Mouse (Mus musculus) stomach, embryonic 16.5 days (tissue): ENCODE measurements around the gene 4930455H04Rik. TPM values are rescaled to one million over a fixed set of nuclear protein-coding genes. Genes with fewer than 3 reads are reported as not detected.
A peak's percentile ranks its signal among the peaks of the same experiment; 100 is the strongest.

Source experiments
- ATAC-seq: fragments of 200-750 bp; cut with Nextera tagmentation; 2 replicates; pipeline ENCODE4 v1.8.0; 2017; ENCODE audit warnings: moderate number of reproducible peaks, moderate TSS enrichment; ENCODE audit not compliant: insufficient read depth, low FRiP score
- H3K27ac ChIP-seq: fragments of 300-500 bp; sonication (generic); 2 replicates; pipeline ENCODE4 v1.5.1; 2014; ENCODE audit warnings: low read length
- H3K27me3 ChIP-seq: fragments of 300-500 bp; sonication (generic); 2 replicates; pipeline ENCODE4 v1.6.1; 2014; ENCODE audit warnings: low read length, control low read depth, mixed read lengths; ENCODE audit not compliant: control insufficient read depth, insufficient read depth
- H3K36me3 ChIP-seq: fragments of 300-500 bp; sonication (generic); 2 replicates; pipeline ENCODE4 v1.6.1; 2014; ENCODE audit warnings: low read length; ENCODE audit not compliant: control insufficient read depth, insufficient read depth
- H3K4me1 ChIP-seq: fragments of 300-500 bp; sonication (generic); 2 replicates; pipeline ENCODE4 v1.6.1; 2014; ENCODE audit warnings: low read length, control low read depth, mixed read lengths; ENCODE audit not compliant: control insufficient read depth, insufficient read depth
- H3K4me2 ChIP-seq: fragments of 300-500 bp; sonication (generic); 2 replicates; pipeline ENCODE4 v1.6.1; 2014; ENCODE audit warnings: low read depth, low read length, mixed read lengths
- H3K4me3 ChIP-seq: fragments of 300-500 bp; sonication (generic); replicated peaks from 2 replicates; pipeline ENCODE4 v1.5.1; 2014; ENCODE audit warnings: mild to moderate bottlenecking, low read length
- H3K9ac ChIP-seq: fragments of 300-500 bp; sonication (generic); 2 replicates; pipeline ENCODE4 v1.6.1; 2014; ENCODE audit warnings: low read length
- H3K9me3 ChIP-seq: fragments of 300-500 bp; sonication (generic); replicated peaks from 2 replicates; pipeline ENCODE4 v1.6.1; 2016; ENCODE audit warnings: low read length, control low read depth; ENCODE audit not compliant: control insufficient read depth
- WGBS: fragments of 180-500 bp; shearing (Covaris S2); extraction: QIAGEN DNeasy Blood & Tissue Kit; methylation state at CpG from one replicate; pipeline ENCODE4 v1.1.7; 2014; 5-methylcytosine and 5-hydroxymethylcytosine counted together
- polyA plus RNA-seq: library from polyadenylated mRNA; unstranded; fragments of >200 nt; fragmentation: Nextera tagmentation; extraction: Ambion mirVana; gene quantifications from 2 replicates; pipeline ENCODE4 v1.2.1, GENCODE M21; 2015

4930455H04Rik gene
- polyA plus RNA-seq, result not detected in 2 replicates

DNA sequence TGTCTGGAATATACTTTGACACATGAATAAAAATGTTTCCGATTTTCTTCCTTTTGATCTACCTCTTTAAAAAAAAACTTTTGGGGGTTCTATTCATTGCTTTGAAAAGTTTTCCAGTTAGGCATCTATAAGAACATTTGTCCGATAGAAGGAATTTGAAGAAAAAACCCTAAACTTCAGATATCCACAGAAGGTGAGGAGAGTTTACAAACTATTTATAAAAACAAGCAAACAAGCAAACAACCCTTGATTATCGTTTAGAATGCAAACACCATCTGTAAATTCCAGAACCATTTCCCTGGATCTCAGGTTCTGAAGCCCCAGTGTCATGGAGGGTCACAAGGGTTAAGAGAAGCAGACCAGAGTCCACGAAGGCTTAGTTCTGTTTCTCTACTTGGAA lies at the start of gene 4930455H04Rik:
Gene 4930455H04Rik (plus strand): TSS at position 301 of the 400 bp plus-strand sequence.
- Histone ChIP-seq H3K36me3 (no peaks in the 10 kb centered on the region), H3K4me2 (peak within 1 kb of the TSS; percentile 68), H3K9me3 (no peaks in the 10 kb centered on the region), H3K27me3 (no peaks in the 10 kb centered on the region), H3K27ac (peak within 1 kb of the TSS; percentile 30; the same call in 1 of the 2 replicates), H3K9ac (peak within 1 kb of the TSS; percentile 74), H3K4me1 (peaks cover 4% of the 10 kb centered on the region; the same call in 1 of the 2 replicates), H3K4me3 (peak within 1 kb of the TSS; percentile 51)
- whole genome bisulfite sequencing, result 52% methylated on average over 4 of the region's 4 CpGs
- ATAC-seq, result no peak

- no peak for ATAC-seq
- H3K27ac ChIP-seq, result no peak overlapping the region
- H3K9me3 ChIP-seq, result no peaks in the 10 kb centered on the region
- no peaks in the 10 kb centered on the region for H3K36me3 ChIP-seq
- H3K4me3 ChIP-seq, result no peak overlapping the region
- H3K27me3 ChIP-seq, result no peaks in the 10 kb centered on the region
- H3K4me2 ChIP-seq, result no peak overlapping the region
- WGBS, result 79% methylated on average over 3 of the region's 3 CpGs
- no peak overlapping the region for H3K9ac ChIP-seq
- H3K4me1 ChIP-seq, result no peaks in the 10 kb centered on the region
These were observed 46.5 kb upstream of the 4930455H04Rik start for GRCm38 (mm10) chr3:116921535-116921934.

DNA sequence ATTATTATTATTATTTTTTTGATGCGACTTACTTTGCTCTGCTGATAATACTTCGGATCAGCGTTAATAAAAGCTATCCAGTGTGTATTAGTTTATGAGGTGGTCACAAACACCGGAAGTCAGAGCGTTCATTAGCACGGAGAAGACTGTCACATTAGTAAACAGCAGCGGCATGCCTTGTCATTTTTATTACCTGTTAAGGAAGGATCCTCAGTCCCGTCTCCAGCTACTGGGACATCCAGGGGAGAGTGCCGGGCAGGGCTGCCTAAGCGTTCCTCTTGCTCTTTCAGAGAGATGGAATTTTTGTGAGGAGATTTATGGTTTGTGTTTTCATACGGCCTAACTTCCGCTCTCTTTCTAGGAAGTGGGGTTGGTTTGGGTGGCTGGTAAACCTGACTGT lies 45.0 kb upstream of the 4930455H04Rik start:
- Histone ChIP-seq H3K4me1 (no peaks in the 10 kb centered on the region), H3K9me3 (no peaks in the 10 kb centered on the region), H3K4me3 (no peak overlapping the region), H3K27ac (no peak overlapping the region), H3K27me3 (no peaks in the 10 kb centered on the region), H3K4me2 (no peak overlapping the region), H3K36me3 (no peaks in the 10 kb centered on the region), H3K9ac (no peak overlapping the region)
- ATAC-seq, result no peak
- WGBS, result 51% methylated on average over 12 of the region's 12 CpGs

DNA sequence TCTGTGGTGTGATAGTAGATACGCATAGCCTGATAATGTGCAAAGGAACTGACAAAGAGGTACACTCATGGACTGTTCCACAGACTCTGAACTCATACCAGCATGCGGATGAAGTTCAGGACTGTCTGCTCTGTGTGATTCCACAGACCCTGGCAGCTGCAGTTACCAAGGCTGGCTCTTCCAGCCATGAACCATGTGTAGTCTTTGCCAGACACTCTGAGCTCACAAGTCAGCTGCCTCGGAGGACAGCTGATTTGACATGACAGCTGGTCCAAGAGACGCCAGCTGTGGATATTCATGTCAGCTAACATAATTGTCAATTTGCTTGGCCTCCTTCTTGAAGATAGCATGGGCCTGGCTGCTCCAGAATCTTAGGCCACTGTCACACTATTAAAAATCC lies 39.1 kb upstream of the 4930455H04Rik start:
- H3K4me1 ChIP-seq, result no peaks in the 10 kb centered on the region
- H3K27ac ChIP-seq, result no peak overlapping the region
- no peak overlapping the region for H3K9ac ChIP-seq
- no peaks in the 10 kb centered on the region for H3K36me3 ChIP-seq
- no peak overlapping the region for H3K4me2 ChIP-seq
- ATAC-seq, result no peak
- no peak overlapping the region for H3K4me3 ChIP-seq
- no peaks in the 10 kb centered on the region for H3K27me3 ChIP-seq
- WGBS, result 81% methylated on average over 4 of the region's 4 CpGs
- H3K9me3 ChIP-seq, result no peaks in the 10 kb centered on the region

DNA sequence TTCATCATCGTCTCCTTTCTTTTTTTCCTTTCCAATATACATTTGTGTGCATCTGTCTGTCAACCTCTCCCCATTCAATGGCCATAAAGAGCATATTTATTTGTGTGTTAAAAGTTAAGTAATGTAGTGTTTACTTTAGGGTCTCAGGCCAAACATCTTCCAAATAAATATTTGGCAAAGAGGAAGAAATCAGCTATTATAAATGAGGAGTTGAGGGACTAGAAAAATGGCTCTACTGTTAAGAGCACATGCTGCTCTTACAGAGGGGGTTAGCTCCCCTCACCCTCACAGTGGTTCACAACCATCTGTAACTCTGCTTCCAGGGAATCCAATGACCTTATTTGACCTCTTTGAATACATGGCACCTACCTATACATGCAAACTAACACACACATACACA lies 34.9 kb upstream of the 4930455H04Rik start:
- ATAC-seq, result no peak
- H3K9ac ChIP-seq, result no peak overlapping the region
- H3K4me2 ChIP-seq, result no peak overlapping the region
- H3K4me3 ChIP-seq, result no peak overlapping the region
- H3K36me3 ChIP-seq, result no peaks in the 10 kb centered on the region
- H3K9me3 ChIP-seq, result no peaks in the 10 kb centered on the region
- H3K4me1 ChIP-seq, result no peaks in the 10 kb centered on the region
- no peaks in the 10 kb centered on the region for H3K27me3 ChIP-seq
- no peak overlapping the region for H3K27ac ChIP-seq
- 36% methylated on average over 1 of the region's 1 CpGs for WGBS

GRCm38 (mm10) chr3:116936934-116937691 lies 31.0 kb upstream of the 4930455H04Rik start:
- ATAC-seq, result no peak

GRCm38 (mm10) chr3:116940804-116941558 lies 27.1 kb upstream of the 4930455H04Rik start:
- 66% methylated on average over 10 of the region's 10 CpGs for WGBS
- H3K4me1 ChIP-seq, result peaks cover 3% of the 10 kb centered on the region; the same call in 1 of the 2 replicates
- no peak overlapping the region for H3K27ac ChIP-seq
- no peaks in the 10 kb centered on the region for H3K36me3 ChIP-seq
- no peak for ATAC-seq
- H3K9me3 ChIP-seq, result no peaks in the 10 kb centered on the region
- H3K9ac ChIP-seq, result no peak overlapping the region
- no peak overlapping the region for H3K4me3 ChIP-seq
- no peaks in the 10 kb centered on the region for H3K27me3 ChIP-seq
- H3K4me2 ChIP-seq, result no peak overlapping the region

More at GRCm38 (mm10) chr3:116936934-116937691, 31.0 kb upstream of the 4930455H04Rik start:
- Histone ChIP-seq H3K9me3 (no peaks in the 10 kb centered on the region), H3K4me3 (no peak overlapping the region), H3K27ac (no peak overlapping the region), H3K9ac (no peak overlapping the region), H3K27me3 (no peaks in the 10 kb centered on the region), H3K36me3 (no peaks in the 10 kb centered on the region), H3K4me1 (no peaks in the 10 kb centered on the region), H3K4me2 (no peak overlapping the region)
- WGBS, result 62% methylated on average over 4 of the region's 4 CpGs

DNA sequence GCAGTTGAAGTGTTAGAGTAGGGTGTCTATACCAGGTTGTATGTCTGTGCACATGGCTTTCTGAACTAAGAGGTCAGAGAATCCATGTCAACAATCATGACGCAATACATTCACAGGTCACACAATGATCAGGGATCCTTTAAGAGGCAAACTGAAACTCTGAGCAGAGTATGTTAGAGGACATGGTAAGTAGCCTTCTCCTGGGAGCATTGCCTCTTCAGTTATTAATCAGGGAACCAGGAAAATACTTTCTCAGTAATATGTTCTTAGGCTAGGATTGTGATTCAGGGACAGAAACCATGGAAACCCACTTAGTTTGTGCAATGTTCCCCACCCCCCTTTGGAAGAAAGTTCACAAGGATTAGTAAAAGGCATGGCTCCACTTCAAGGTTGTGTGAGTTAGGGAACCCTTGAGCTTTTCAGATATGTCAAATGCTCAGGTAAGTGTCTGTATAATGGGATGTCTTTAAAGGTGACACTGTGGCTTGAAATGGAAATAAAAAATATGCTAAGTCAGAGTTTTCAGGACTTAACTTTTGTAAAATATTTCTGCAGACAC lies 26.4 kb upstream of the 4930455H04Rik start:
- H3K27me3 ChIP-seq, result no peaks in the 10 kb centered on the region
- H3K27ac ChIP-seq, result no peak overlapping the region
- H3K9me3 ChIP-seq, result no peaks in the 10 kb centered on the region
- H3K4me1 ChIP-seq, result peaks cover 3% of the 10 kb centered on the region; the same call in 1 of the 2 replicates
- H3K36me3 ChIP-seq, result no peaks in the 10 kb centered on the region
- no peak overlapping the region for H3K4me3 ChIP-seq
- WGBS, result 94% methylated on average over 1 of the region's 1 CpGs
- no peak overlapping the region for H3K4me2 ChIP-seq
- H3K9ac ChIP-seq, result no peak overlapping the region
- ATAC-seq, result no peak

DNA sequence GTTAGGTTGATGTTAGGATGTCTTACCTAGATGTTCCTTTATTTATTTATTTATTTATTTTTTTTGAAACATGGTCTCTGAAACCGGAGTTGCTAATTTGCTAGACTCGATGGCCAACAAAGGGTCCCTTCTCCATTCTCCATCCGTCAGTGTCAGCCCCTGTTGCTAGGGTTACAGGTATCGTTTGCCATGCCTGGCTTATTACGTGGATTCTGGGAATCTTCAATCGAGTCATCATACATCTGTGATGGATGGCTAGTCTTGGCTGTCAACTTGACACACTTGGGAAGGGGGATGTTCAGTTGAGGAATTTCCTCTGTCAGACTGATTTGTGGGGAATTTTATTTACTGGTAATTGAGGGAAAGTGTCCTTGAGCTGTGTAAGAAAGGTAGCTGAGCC lies 25.3 kb upstream of the 4930455H04Rik start:
- H3K27ac ChIP-seq, result no peak overlapping the region
- no peak for ATAC-seq
- H3K9ac ChIP-seq, result no peak overlapping the region
- no peaks in the 10 kb centered on the region for H3K9me3 ChIP-seq
- H3K4me1 ChIP-seq, result peaks cover 3% of the 10 kb centered on the region; the same call in 1 of the 2 replicates
- no peak overlapping the region for H3K4me2 ChIP-seq
- H3K36me3 ChIP-seq, result no peaks in the 10 kb centered on the region
- no peaks in the 10 kb centered on the region for H3K27me3 ChIP-seq
- WGBS, result 49% methylated on average over 6 of the region's 6 CpGs
- no peak overlapping the region for H3K4me3 ChIP-seq
